Mouse (Mus musculus): ENCODE results near the gene Polrmt.

The Polrmt gene

GRCm38 (mm10) chr10:79686691-79687090 is 59.7 kb downstream of the Polrmt start:
- no peak for DNase-seq (ENCODE audit: low spot score)

- DNase-seq (ENCODE audit: low spot score): no peak
These were observed 60.2 kb downstream of the Polrmt start for GRCm38 (mm10) chr10:79686219-79686618.

All from T-cell, adult 2 months (primary cell).